Mouse (Mus musculus) common myeloid progenitor, adult 5-6 weeks (primary cell): Measurements from ENCODE around the gene Slc31a2. TPM values are rescaled to one million over a fixed set of nuclear protein-coding genes. Genes with fewer than 3 reads are reported as not detected.
"Not testable (repeated sequence)": the region's sequence is repeated elsewhere in the genome, so short reads cannot be mapped to it uniquely, and the experiment has no call there.

ENCODE experiments used
- ATAC-seq: replicated peaks from 2 replicates; pipeline ENCODE4 v1.8.0; 2016; ENCODE audit warnings: low read depth, mild to moderate bottlenecking, moderate TSS enrichment, inconsistent platforms; ENCODE audit not compliant: poor library complexity, severe bottlenecking
- total RNA-seq: library from RNA; stranded (forward); fragments of 200-1000, 187-1606 nt; gene quantifications from 2 replicates; pipeline ENCODE4 v1.2.3, GENCODE M21; 2017

The Slc31a2 gene
- total RNA-seq: 4.9 and 6.8 TPM in 2 replicates

- ATAC-seq: no peak
These were observed at the start of gene Slc31a2 for GRCm38 (mm10) chr4:62262276-62262675. TSS of gene Slc31a2 (plus strand) at chr4:62262562.

GRCm38 (mm10) chr4:62213490-62213889, 48.9 kb upstream of the Slc31a2 start:
- ATAC-seq: no peak

GRCm38 (mm10) chr4:62228391-62228790, 34.0 kb upstream of the Slc31a2 start:
- no peak for ATAC-seq

- no peak for ATAC-seq
These were observed 32.9 kb upstream of the Slc31a2 start for GRCm38 (mm10) chr4:62229448-62229847.

GRCm38 (mm10) chr4:62230153-62230552, 32.2 kb upstream of the Slc31a2 start:
- ATAC-seq: no peak

GRCm38 (mm10) chr4:62230769-62231168, 31.6 kb upstream of the Slc31a2 start, which contains the start of gene Zfp37:
TSS of gene Zfp37 (minus strand) at chr4:62231047.
- no peak for ATAC-seq

- ATAC-seq: no peak
These were observed 21.8 kb upstream of the Slc31a2 start for GRCm38 (mm10) chr4:62240586-62240985.

GRCm38 (mm10) chr4:62248328-62248727, 14.0 kb upstream of the Slc31a2 start:
- ATAC-seq: peak; percentile 83

- peak; percentile 45; the same call in 1 of the 2 replicates for ATAC-seq
These were observed 11.3 kb upstream of the Slc31a2 start for GRCm38 (mm10) chr4:62250896-62251544.

- no peak for ATAC-seq
These were observed 10.6 kb upstream of the Slc31a2 start for GRCm38 (mm10) chr4:62251776-62252175.

- ATAC-seq: no peak
These were observed 7.8 kb upstream of the Slc31a2 start for GRCm38 (mm10) chr4:62254551-62254950.

GRCm38 (mm10) chr4:62256931-62257330, 5.4 kb upstream of the Slc31a2 start:
- ATAC-seq: peak; percentile 62

GRCm38 (mm10) chr4:62263133-62263844, 927 bp downstream of the Slc31a2 start:
- ATAC-seq: no peak

GRCm38 (mm10) chr4:62265154-62265836, 2.9 kb downstream of the Slc31a2 start:
- ATAC-seq: peak; percentile 95

GRCm38 (mm10) chr4:62266016-62266415, 3.7 kb downstream of the Slc31a2 start:
- not testable (repeated sequence) for ATAC-seq

- no peak for ATAC-seq
These were observed 4.7 kb downstream of the Slc31a2 start for GRCm38 (mm10) chr4:62267101-62267500.

- no peak for ATAC-seq
These were observed 10.3 kb downstream of the Slc31a2 start for GRCm38 (mm10) chr4:62272696-62273095.

- ATAC-seq: no peak
These were observed 11.6 kb downstream of the Slc31a2 start for GRCm38 (mm10) chr4:62273916-62274315.

GRCm38 (mm10) chr4:62274841-62275536, 12.6 kb downstream of the Slc31a2 start:
- ATAC-seq: no peak

GRCm38 (mm10) chr4:62276642-62277041, 14.3 kb downstream of the Slc31a2 start:
- no peak for ATAC-seq
